Mouse (Mus musculus) gastrocnemius, adult 2 months (tissue): ENCODE measurements at regions not wholly inside any gene's neighbourhood (a gene's known extent, or its start where the extent isn't known, plus 50 kb on each side); places are given as distances from the start of the nearest gene placed in this dataset.

Experiments
- DNase-seq: peaks from one replicate; pipeline ENCODE4 v3.0.0; 2022
- H3K27ac ChIP-seq: fragments of 200-600 bp; 2 replicates; pipeline ENCODE4 v1.8.1; 2022; ENCODE audit warnings: mild to moderate bottlenecking
- H3K4me3 ChIP-seq: fragments of 200-600 bp; 2 replicates; pipeline ENCODE4 v1.8.1; 2022; ENCODE audit warnings: mild to moderate bottlenecking, moderate library complexity
- CTCF ChIP-seq: fragments of 200-600 bp; IDR thresholded peaks from 2 replicates; pipeline ENCODE4 v1.8.1; 2022; ENCODE audit warnings: antibody characterized with exemption, mild to moderate bottlenecking, moderate library complexity
- intact Hi-C: fragments of 180-260 bp; cut with DNase I; formaldehyde crosslinking; loops from one replicate; pipeline ENCODE4 v1.15.1; 2025

GRCm38 (mm10) chr12:114134897-114135296, 591.2 kb downstream of the Adam6a start:
- intact Hi-C loops, result no loop called here
- no peak for TF ChIP-seq CTCF
- no peak for DNase-seq
- Histone ChIP-seq H3K27ac (no peak overlapping the region), H3K4me3 (no peak overlapping the region)

DNA sequence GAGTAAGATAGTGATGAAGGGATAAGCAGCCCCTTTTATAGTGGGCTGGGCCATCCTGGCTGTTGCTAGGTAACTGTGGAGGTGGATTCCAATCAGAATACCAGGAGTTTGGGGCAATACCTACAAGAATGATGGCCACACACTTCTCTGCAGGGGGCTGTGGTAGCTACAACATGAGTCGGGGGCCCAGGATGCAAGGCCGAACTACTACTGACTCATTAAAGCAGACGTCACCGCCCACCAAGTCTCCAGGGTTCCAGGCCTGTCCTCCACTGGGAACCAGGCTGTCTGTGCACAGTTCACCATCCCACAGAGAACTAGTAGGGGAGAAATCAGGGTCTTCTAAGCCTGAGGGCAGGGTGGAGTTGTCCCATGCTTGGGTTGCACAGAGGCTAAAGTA, 605.1 kb downstream of the Adam6a start:
- DNase-seq, result no peak

DNA sequence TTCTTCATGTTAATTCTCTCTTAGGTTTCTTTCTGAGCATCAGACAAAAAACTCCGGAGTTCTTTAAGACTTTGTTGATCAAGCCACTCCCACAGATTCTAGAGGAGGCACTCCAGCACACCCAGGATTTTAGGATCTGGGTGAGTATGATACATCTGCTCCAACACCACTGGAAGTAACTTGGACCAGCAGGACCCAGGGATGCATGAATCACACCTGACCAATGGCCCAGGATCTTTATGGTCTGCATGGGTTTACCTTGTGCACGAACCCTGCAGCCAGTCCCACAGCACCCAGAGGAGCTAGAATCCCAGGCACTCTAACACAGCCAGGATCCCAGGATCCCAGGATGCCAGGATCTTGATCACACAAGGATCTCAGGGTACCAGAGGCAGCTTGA, 628.6 kb downstream of the Adam6a start:
- DNase-seq, result no peak
- Histone ChIP-seq H3K4me3 (no peak overlapping the region), H3K27ac (no peak overlapping the region)
- intact Hi-C loops, result no loop called here
- TF ChIP-seq CTCF, result no peak

More for the DNA sequence above, 605.1 kb downstream of the Adam6a start:
- Histone ChIP-seq H3K27ac (no peak overlapping the region), H3K4me3 (no peak overlapping the region)
- intact Hi-C loops, result no loop called here
- no peak for TF ChIP-seq CTCF

DNA sequence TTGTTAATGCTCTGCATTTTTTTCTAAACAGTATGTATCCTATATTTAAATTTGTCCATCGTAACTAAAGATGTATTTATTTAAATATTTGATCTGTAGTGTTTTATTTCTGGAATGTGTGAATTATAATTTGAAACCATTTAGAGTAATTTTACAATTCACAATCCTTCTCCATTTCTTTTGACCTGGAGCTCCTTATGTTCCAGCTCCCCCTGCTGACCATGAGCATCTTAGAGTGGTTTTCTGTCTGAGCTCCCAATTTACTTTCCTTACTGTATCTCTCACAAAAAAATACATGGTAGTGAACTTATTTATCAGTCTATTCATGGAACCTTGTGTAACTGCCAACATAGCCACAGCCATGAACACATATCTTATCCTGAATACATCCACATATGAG, 655.8 kb downstream of the Adam6a start:
- intact Hi-C loops, result no loop called here
- no peak for DNase-seq
- no peak for TF ChIP-seq CTCF
- Histone ChIP-seq H3K4me3 (no peak overlapping the region), H3K27ac (no peak overlapping the region)

- no peak for TF ChIP-seq CTCF
- intact Hi-C loops, result no loop called here
- DNase-seq, result no peak
- Histone ChIP-seq H3K4me3 (no peak overlapping the region), H3K27ac (no peak overlapping the region)
These were observed 678.8 kb downstream of the Adam6a start for GRCm38 (mm10) chr12:114222541-114222940.
